Mouse (Mus musculus): ENCODE measurements around the gene Oxsr1. TPM values are rescaled to one million over a fixed set of nuclear protein-coding genes. Genes with fewer than 3 reads are reported as not detected.
"Not testable (repeated sequence)": the region's sequence is repeated elsewhere in the genome, so short reads cannot be mapped to it uniquely, and the experiment has no call there.

Oxsr1 gene
- 10 to 100 TPM; 30.7 to 35.3 TPM for total RNA-seq (2021)
- long read RNA-seq, experiment 1, full-length matches to known transcripts = 30 of 37 reads
- long read RNA-seq, experiment 1, partial matches to known transcripts = 1 of 37 reads
- long read RNA-seq, experiment 1, other reads (novel, unspliced or antisense) = 6 of 37 reads
- long read RNA-seq, experiment 2, full-length matches to known transcripts = 42 of 58 reads
- long read RNA-seq, experiment 2, partial matches to known transcripts = 7 of 58 reads
- long read RNA-seq, experiment 2, other reads (novel, unspliced or antisense) = 9 of 58 reads

GRCm38 (mm10) chr9:119322289-119323259 is at the start of gene Oxsr1:
Oxsr1 (minus strand) TSS chr9:119322427.
- DNase-seq (ENCODE audit: low spot score in 2 of 2) = peak; percentile 96 to 97

- no peak for DNase-seq (ENCODE audit: low spot score in 2 of 2)
Measured at GRCm38 (mm10) chr9:119371251-119371650, 49.0 kb upstream of the Oxsr1 start.

- DNase-seq (ENCODE audit: low spot score in 2 of 2) = not testable (repeated sequence)
Measured at GRCm38 (mm10) chr9:119370770-119371169, 48.5 kb upstream of the Oxsr1 start.

DNA sequence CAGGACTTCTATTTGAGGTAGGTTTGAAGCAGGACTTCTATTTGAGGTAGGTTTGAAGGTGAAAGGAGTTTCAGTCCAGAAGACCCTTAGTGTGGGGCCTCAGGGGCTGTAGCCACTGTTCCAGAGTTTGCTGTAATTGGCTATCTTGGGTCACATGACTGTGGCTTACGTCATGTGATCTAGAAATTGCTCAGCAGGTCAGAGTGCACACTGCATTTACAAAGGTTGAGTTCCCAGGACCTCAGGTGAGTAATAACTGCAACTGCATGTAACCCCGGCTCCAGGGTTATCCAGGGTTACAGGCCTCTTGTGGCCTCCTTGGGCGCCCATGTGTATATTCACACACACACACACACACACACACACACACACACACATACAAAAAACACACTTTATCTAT is 46.1 kb upstream of the Oxsr1 start:
- no peak for DNase-seq (ENCODE audit: low spot score in 2 of 2)

GRCm38 (mm10) chr9:119365284-119365683 is 43.1 kb upstream of the Oxsr1 start, which contains the start of gene Slc22a14:
Slc22a14 (minus strand) TSS chr9:119365553.
- no peak for DNase-seq (ENCODE audit: low spot score in 2 of 2)

DNA sequence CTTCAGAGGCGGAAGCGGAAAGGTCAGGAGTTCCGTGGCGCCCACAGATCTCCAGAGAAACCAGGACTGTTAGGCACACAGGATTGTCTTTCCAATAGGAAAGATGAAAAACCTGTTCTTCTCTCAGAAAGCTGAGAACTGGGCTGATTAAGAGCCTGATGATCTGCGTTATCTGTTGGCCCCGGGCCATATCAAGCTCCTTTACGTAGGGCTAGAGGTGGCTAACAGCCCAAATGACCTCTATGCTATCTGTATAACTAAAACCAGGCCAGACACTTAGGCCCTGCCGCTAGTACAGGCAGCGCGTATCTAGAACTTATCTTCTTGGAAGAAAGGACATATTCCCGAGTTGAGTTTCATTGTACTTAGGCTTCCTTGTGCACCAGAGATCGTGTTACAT is 41.0 kb upstream of the Oxsr1 start:
- no peak for DNase-seq (ENCODE audit: low spot score in 2 of 2)

- no peak for DNase-seq (ENCODE audit: low spot score in 2 of 2)
Measured at GRCm38 (mm10) chr9:119361416-119361815, 39.2 kb upstream of the Oxsr1 start.

- DNase-seq (ENCODE audit: low spot score in 2 of 2) = no peak
Measured at GRCm38 (mm10) chr9:119358058-119358429, 35.8 kb upstream of the Oxsr1 start.

DNA sequence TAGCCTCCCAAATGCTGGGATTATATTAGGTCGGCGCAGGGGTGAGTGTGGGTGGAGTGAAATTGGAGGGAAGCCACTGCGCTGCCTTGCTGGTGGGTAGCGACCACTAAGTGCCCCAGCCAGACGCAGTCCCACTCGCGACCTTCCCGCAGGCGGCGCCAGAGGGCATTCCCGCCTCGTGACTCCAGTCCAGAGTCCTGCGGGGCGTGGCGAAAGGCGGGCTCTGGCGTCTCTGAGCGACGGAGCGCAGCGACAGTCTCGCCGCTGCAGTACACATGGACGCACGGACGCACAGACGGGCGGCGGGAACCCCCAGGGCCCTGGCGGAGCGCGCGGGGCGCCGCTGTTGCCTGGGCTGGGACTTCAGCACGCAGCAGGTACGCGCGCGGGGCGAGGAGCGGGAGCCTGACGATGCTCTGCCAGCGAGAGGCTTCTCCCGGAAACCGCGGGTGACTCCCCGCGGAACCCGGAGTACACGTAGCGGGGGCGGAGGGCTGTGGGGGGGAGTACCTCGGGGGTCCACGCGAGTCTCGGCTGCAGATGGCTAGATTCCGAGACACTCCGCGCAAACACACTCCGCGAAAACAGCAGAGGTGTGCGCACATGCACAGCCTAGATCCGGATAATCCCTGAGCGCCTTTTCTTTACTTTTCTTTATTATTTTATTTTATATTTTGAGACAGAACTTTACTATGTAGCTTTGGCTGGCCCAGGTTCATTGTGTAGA is 35.3 kb upstream of the Oxsr1 start, which contains the start of gene Xylb:
Xylb (plus strand) TSS at position 51 of the 727 bp plus-strand sequence.
- peak; percentile 90 to 94 for DNase-seq (ENCODE audit: low spot score in 2 of 2)

GRCm38 (mm10) chr9:119355943-119356342 is 33.7 kb upstream of the Oxsr1 start:
- DNase-seq (ENCODE audit: low spot score in 2 of 2) = no peak

DNA sequence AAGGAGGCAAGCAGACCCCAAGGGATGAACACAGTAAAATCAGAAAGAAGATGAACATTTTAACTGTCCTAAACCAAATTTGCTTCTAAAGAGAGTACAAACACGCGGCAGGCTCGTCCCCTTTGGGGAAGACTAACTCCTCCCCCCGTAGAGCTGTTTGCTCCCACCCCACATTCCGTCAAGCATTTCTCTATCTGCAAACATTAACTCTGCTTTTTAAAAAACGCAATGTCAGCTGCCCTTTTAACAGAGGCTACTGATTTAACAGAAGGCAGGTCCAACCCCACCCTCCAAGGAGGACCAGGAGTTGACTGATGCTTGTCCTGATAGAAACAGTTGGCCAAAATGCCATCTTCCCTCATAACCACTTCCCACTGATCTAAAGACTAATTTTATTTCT is 31.7 kb upstream of the Oxsr1 start:
- no peak for DNase-seq (ENCODE audit: low spot score in 2 of 2)

DNA sequence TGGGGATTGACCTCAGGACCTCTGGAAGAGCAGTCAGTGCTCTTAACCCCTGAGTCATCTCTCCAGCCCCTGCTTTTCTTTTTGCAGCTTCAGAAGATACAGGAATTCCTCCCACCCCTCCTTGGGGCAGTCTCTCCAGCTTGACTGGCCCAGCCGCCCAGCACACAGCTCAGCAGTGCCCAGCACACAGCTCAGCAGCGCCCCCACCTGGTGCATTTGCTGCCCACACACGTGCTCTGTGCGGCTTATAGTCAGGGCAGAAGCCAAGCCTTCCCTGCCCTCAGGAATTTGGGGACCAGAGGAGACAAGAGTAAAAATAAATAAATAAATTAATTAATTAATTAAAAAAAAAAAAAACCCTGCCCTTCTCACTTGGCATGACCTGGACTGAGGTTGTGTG is 29.8 kb upstream of the Oxsr1 start:
- peak; percentile 80 to 85 for DNase-seq (ENCODE audit: low spot score in 2 of 2)

DNA sequence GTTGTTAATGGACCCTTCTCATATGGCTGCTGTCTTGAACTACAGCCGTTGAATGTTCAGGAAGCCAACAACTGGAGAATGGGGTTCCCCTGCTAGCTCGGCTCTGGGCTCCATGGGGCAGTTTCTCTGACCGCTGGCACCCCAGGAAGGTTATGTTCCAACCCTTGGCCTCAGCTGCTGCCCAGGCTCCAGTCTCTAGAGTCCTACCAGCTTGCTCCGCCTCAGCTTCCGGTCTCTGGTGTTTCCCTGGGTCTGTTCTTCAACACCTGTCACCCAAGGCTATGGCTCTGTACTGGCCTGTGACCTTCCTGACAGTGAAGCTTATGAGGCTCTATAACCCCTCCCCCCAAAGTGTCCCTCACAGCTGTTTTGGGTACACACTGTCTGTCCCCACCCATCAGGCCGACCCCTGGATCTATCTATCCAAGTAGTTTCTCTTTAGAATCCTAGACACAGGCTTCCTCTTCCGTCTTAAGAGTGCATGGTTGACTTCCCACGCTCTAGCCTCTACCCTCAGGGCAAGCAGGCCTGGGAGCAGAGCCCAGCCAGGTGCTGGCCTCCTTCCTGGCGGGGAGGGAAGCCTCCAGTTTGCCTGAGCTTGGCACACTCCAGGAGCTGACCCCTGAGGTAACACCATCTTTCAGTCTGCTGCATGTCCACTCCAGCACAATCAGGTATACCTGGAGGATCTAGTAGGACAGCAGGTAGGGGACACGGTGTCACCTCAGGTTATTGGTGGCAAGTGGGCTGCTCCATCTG is 28.9 kb upstream of the Oxsr1 start:
- no peak for DNase-seq (ENCODE audit: low spot score in 2 of 2)

DNA sequence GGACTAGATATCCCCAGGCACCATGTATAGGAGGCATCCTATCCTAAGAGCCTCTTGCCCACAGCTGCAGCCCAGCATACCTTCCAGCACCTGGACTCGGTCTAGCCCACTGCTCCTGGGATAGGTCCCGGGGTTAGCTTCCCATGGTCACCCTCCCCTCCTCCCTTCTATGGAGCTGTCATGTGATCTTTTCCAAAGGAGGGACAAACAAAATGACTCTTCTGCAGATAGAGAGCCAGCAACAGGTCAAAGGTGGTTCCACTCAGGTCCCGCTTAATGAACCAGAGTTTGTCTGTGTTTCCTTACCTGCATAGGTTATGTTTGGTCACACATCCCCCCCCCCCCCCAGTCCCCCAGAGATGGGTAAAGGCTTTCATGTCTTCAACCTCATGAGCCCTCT is 28.3 kb upstream of the Oxsr1 start:
- DNase-seq (ENCODE audit: low spot score in 2 of 2) = no peak

- no peak for DNase-seq (ENCODE audit: low spot score in 2 of 2)
Measured at GRCm38 (mm10) chr9:119346376-119346775, 24.1 kb upstream of the Oxsr1 start.

GRCm38 (mm10) chr9:119342728-119343127 is 20.5 kb upstream of the Oxsr1 start:
- no peak for DNase-seq (ENCODE audit: low spot score in 2 of 2)

DNA sequence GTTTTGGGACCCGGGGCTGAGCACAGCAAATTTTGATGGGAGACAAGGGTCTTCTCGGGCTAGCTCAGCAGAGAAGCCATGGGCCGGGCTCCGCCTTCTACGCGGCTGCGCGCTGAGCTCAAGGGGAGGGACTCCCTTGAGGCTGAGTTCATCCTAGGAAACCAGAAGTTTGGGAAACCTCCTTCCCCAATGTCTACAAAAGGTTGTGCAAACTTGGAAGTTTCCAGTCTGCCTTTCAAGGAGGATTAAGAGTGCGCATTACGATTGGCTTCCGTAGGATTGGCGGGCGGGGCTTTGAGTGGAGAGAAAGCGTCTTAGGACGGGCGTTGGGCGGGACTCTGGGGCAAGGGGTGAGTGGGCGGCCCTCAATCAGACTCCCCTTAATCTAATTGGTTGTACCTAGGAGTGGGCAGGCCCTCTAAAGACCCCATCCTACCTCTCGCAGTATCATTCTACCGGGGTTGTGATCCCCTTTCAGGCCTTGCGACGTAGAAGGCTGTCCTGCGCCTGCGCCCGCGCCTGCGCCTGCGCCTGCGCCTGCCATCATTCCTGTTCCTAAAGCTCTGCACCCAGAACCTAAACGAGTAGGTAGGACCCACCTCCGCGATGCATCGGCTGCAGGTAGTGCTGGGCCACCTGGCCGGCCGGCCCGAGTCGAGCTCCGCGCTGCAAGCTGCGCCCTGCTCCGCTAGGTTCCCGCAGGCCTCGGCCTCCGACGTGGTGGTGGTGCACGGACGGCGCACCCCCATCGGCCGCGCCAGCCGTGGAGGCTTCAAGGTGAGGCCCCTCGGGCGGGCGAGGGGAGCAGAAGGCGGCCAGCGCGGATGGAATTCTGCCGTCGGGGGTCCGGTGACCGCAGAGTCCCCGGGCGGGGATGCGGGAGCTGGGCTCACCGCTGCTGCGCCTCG is 18.9 kb upstream of the Oxsr1 start, which contains the start of gene Myd88:
Myd88 (minus strand) TSS at position 503 of the 908 bp plus-strand sequence.
- peak; percentile 84 to 85 for DNase-seq (ENCODE audit: low spot score in 2 of 2)

DNA sequence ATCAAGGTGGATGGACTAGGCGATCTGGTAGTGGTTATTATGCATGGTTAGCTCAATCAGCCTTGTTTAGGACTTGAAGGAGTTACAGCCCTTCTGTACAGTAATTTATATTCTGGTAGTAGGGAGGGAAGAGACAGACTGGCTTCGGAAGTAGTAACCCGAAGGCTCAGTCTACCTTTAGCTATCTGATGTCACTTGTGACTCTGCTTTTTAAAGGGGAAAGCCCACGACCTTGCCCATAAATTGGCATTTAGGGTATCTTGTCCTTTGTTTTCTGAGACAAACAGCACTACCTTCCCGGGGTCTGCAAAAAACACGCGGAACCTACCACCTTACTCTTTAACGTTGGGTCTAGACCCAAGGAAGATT is 18.0 kb upstream of the Oxsr1 start:
- DNase-seq (ENCODE audit: low spot score in 2 of 2) = peak in 1 of 2 experiments; percentile 18

DNA sequence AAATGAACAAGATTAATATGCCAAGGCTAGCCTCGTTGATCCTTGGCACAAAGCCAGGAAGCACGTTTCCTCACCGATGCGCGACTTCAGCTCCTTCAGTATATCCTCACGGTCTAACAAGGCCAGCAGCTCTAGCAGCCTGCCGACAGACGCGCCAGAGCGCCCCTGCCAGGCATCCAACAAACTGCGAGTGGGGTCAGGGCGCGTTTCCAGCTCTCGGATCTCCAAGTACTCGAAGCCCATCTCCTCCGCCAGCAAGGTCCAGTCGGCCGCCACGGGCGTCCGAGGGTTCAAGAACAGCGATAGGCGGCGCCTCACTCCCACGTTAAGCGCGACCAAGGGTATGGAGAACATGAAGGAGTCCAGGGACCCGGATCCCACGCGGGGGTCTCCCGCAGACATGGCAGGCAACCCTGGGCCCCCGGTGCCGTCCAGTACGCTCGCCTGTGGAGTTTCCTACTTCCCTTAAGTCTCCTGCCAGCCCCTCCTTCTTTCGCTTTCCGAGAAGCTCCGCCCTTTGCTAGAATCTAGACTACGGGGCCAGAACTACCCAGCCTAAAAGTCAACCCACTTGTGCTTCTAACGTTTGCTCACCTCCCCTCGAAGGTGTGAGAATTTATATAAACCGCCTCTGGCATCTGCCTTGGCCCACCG is 17.5 kb upstream of the Oxsr1 start, which contains the start of gene Acaa1a:
Acaa1a (plus strand) TSS at position 119 of the 654 bp plus-strand sequence.
- peak; percentile 66 to 75 for DNase-seq (ENCODE audit: low spot score in 2 of 2)
